Mouse (Mus musculus) bone marrow, adult 2 months (tissue): ENCODE data around the gene Ces2h.

Source experiments
- CTCF ChIP-seq: fragments of 200-500 bp; IDR thresholded peaks from 2 replicates; pipeline ENCODE4 v1.5.1; 2011; ENCODE audit warnings: low read length, control low read depth; ENCODE audit not compliant: control insufficient read depth, insufficient read depth
- POLR2A ChIP-seq: fragments of 200-500 bp; IDR thresholded peaks from 2 replicates; pipeline ENCODE4 v1.6.1; 2011; ENCODE audit warnings: low read depth, mild to moderate bottlenecking, control low read depth, low read length, borderline replicate concordance; ENCODE audit not compliant: control insufficient read depth

GRCm38 (mm10) chr8:105056211-105056610, 55.6 kb downstream of the Ces2h start:
- TF ChIP-seq POLR2A (no peak), CTCF (no peak)
